Mouse (Mus musculus): ENCODE measurements around the gene St3gal4.

St3gal4 gene

GRCm38 (mm10) chr9:35016762-35017161 lies 102.3 kb downstream of the St3gal4 start:
- peak; percentile 73 for DNase-seq (ENCODE audit: low read depth, low spot score)

GRCm38 (mm10) chr9:35007697-35008341 lies 111.2 kb downstream of the St3gal4 start:
- DNase-seq (ENCODE audit: low read depth, low spot score) = no peak

GRCm38 (mm10) chr9:35004113-35004512 lies 115.0 kb downstream of the St3gal4 start:
- peak; percentile 61 for DNase-seq (ENCODE audit: low read depth, low spot score)

GRCm38 (mm10) chr9:34997880-34998865 lies 120.9 kb downstream of the St3gal4 start:
- no peak for DNase-seq (ENCODE audit: low read depth, low spot score)
